Mouse (Mus musculus) cerebellum, adult 18-20 months (tissue): Measurements from ENCODE around the gene Coq8b.

Source experiments
- DNase-seq, 2 experiments: peaks; one replicate each; pipeline ENCODE4 v3.0.0; 2021

Coq8b gene

GRCm38 (mm10) chr7:27232781-27233281 is at the start of gene Coq8b:
Gene Coq8b, plus strand, starts transcription at chr7:27233023.
- DNase-seq, result peak; percentile 88 to 96

GRCm38 (mm10) chr7:27184964-27185363 is 47.9 kb upstream of the Coq8b start:
- no peak for DNase-seq

- DNase-seq, result no peak
Measured at GRCm38 (mm10) chr7:27185986-27186385, 46.8 kb upstream of the Coq8b start.

GRCm38 (mm10) chr7:27189271-27189931 is 43.4 kb upstream of the Coq8b start:
- no peak for DNase-seq

- no peak for DNase-seq
Measured at GRCm38 (mm10) chr7:27192434-27192833, 40.4 kb upstream of the Coq8b start.

GRCm38 (mm10) chr7:27193731-27194130 is 39.1 kb upstream of the Coq8b start:
- DNase-seq, result no peak

GRCm38 (mm10) chr7:27195681-27196611 is 36.9 kb upstream of the Coq8b start, which contains the start of the genes BC024978 and Snrpa:
Gene BC024978, plus strand, starts transcription at chr7:27195781.
Gene Snrpa, minus strand, starts transcription at chr7:27196271.
- peak; percentile 91 to 99 for DNase-seq

GRCm38 (mm10) chr7:27197136-27197535 is 35.7 kb upstream of the Coq8b start:
- no peak for DNase-seq

GRCm38 (mm10) chr7:27197634-27198033 is 35.2 kb upstream of the Coq8b start:
- DNase-seq, result no peak

GRCm38 (mm10) chr7:27198355-27198754 is 34.5 kb upstream of the Coq8b start:
- no peak for DNase-seq

GRCm38 (mm10) chr7:27198779-27199178 is 34.0 kb upstream of the Coq8b start:
- no peak for DNase-seq

- DNase-seq, result peak; percentile 52 to 58
Measured at GRCm38 (mm10) chr7:27203730-27204449, 28.9 kb upstream of the Coq8b start.

GRCm38 (mm10) chr7:27212626-27213025 is 20.2 kb upstream of the Coq8b start:
- DNase-seq, result no peak

- DNase-seq, result peak; percentile 67 to 78
Measured at GRCm38 (mm10) chr7:27218586-27218985, 14.2 kb upstream of the Coq8b start.

- no peak for DNase-seq
Measured at GRCm38 (mm10) chr7:27219937-27220336, 12.9 kb upstream of the Coq8b start.

GRCm38 (mm10) chr7:27221939-27222338 is 10.9 kb upstream of the Coq8b start:
- DNase-seq, result no peak

GRCm38 (mm10) chr7:27222538-27222937 is 10.3 kb upstream of the Coq8b start:
- no peak for DNase-seq

- peak; percentile 32 to 46 for DNase-seq
Measured at GRCm38 (mm10) chr7:27224877-27225575, 7.8 kb upstream of the Coq8b start.

GRCm38 (mm10) chr7:27227276-27227675 is 5.5 kb upstream of the Coq8b start:
- DNase-seq, result peak; percentile 21 to 40

- peak; percentile 60 to 66 for DNase-seq
Measured at GRCm38 (mm10) chr7:27227676-27228075, 5.1 kb upstream of the Coq8b start.

GRCm38 (mm10) chr7:27228281-27228821 is 4.5 kb upstream of the Coq8b start, which contains the start of gene Itpkc:
Gene Itpkc, minus strand, starts transcription at chr7:27228661.
- DNase-seq, result peak; percentile 89 to 92

GRCm38 (mm10) chr7:27228865-27229264 is 4.0 kb upstream of the Coq8b start:
- no peak for DNase-seq
